Mouse (Mus musculus) myocyte (in vitro differentiated cells): ENCODE data around the gene Gm20388. TPM values are rescaled to one million over a fixed set of nuclear protein-coding genes. Genes with fewer than 3 reads are reported as not detected.
A peak's percentile ranks its signal among the peaks of the same experiment; 100 is the strongest.

Experiments used
- H3K27me3 ChIP-seq: one replicate; pipeline ENCODE4 v1.6.1; 2011; ENCODE audit not compliant: control insufficient read depth, insufficient read depth, insufficient read length
- H3K36me3 ChIP-seq: one replicate; pipeline ENCODE4 v1.6.1; 2011; ENCODE audit not compliant: control insufficient read depth, insufficient read depth
- H3K4me2 ChIP-seq: one replicate; pipeline ENCODE4 v1.6.1; 2011; ENCODE audit warnings: low read depth, control low read depth
- H3K4me3 ChIP-seq: one replicate; pipeline ENCODE4 v1.5.1; 2011; ENCODE audit warnings: mild to moderate bottlenecking, control low read depth, moderate library complexity
- H3K79me2 ChIP-seq: one replicate; pipeline ENCODE4 v1.6.1; 2011; ENCODE audit not compliant: control insufficient read depth, insufficient read depth
- H3ac ChIP-seq: one replicate; pipeline ENCODE4 v1.6.1; 2011; ENCODE audit not compliant: control insufficient read depth, insufficient read length
- CEBPB ChIP-seq: IDR thresholded peaks from 2 replicates; pipeline ENCODE4 v1.6.1; 2011; ENCODE audit warnings: mild to moderate bottlenecking, moderate library complexity; ENCODE audit not compliant: poor library complexity, insufficient read depth, severe bottlenecking
- E2F4 ChIP-seq: IDR thresholded peaks from one replicate; pipeline ENCODE4 v1.6.1; 2011; ENCODE audit warnings: mild to moderate bottlenecking, control low read depth, moderate library complexity; ENCODE audit not compliant: insufficient read depth
- MAX ChIP-seq: IDR thresholded peaks from one replicate; pipeline ENCODE4 v1.6.1; 2011; ENCODE audit warnings: low read depth, mild to moderate bottlenecking, control low read depth
- MYOD1 ChIP-seq, 3 experiments: IDR thresholded peaks; one replicate each; pipeline ENCODE4 v1.6.1; 2011; ENCODE audit warnings: control low read depth in 2 of 3, low read depth in 2 of 3, mild to moderate bottlenecking in 2 of 3, moderate library complexity in 1 of 3; ENCODE audit not compliant: insufficient read length in 2 of 3, control insufficient read depth in 1 of 3
- MYOG ChIP-seq, 3 experiments: IDR thresholded peaks; one replicate each; pipeline ENCODE4 v1.6.1; 2011; ENCODE audit warnings: control low read depth in 2 of 3, low read depth in 2 of 3, mild to moderate bottlenecking in 2 of 3; ENCODE audit not compliant: insufficient read length in 2 of 3, control insufficient read depth in 1 of 3, insufficient read depth in 1 of 3
- POLR2A ChIP-seq: IDR thresholded peaks from one replicate; pipeline ENCODE4 v1.6.1; 2011; ENCODE audit warnings: low read depth, mild to moderate bottlenecking, control low read depth, moderate library complexity; ENCODE audit not compliant: insufficient read length
- POLR2AphosphoS2 ChIP-seq: IDR thresholded peaks from one replicate; pipeline ENCODE4 v1.6.1; 2011; ENCODE audit warnings: low read depth, control low read depth; ENCODE audit not compliant: insufficient read length
- REST ChIP-seq: IDR thresholded peaks from one replicate; pipeline ENCODE4 v1.6.1; 2011; ENCODE audit warnings: mild to moderate bottlenecking, control low read depth, moderate library complexity; ENCODE audit not compliant: insufficient read depth, insufficient read length
- SRF ChIP-seq: IDR thresholded peaks from one replicate; pipeline ENCODE4 v1.6.1; 2011; ENCODE audit warnings: low read depth; ENCODE audit not compliant: control insufficient read depth, insufficient read length
- TCF12 ChIP-seq: IDR thresholded peaks from one replicate; pipeline ENCODE4 v1.6.1; 2011; ENCODE audit warnings: mild to moderate bottlenecking, control low read depth; ENCODE audit not compliant: poor library complexity, insufficient read depth, severe bottlenecking
- TCF3 ChIP-seq: IDR thresholded peaks from one replicate; pipeline ENCODE4 v1.6.1; 2011; ENCODE audit warnings: low read depth, control low read depth; ENCODE audit not compliant: insufficient read length
- USF1 ChIP-seq: IDR thresholded peaks from one replicate; pipeline ENCODE4 v1.6.1; 2011; ENCODE audit warnings: low read depth, mild to moderate bottlenecking, control low read depth, moderate library complexity
- polyA plus RNA-seq: library from polyadenylated mRNA; unstranded; fragments of >200 nt; fragmentation: generic; extraction: Trizol; gene quantifications from one replicate; pipeline ENCODE4 v1.2.1, GENCODE M21; 2012; ENCODE audit warnings: missing spikeins

Gm20388 gene
- polyA plus RNA-seq, 1 experiment = 15.3 TPM

- no peaks in the 10 kb centered on the region for H3K27me3 ChIP-seq
- H3K4me2 ChIP-seq = no peak overlapping the region
- H3ac ChIP-seq = no peak overlapping the region
- H3K36me3 ChIP-seq = no peaks in the 10 kb centered on the region
- H3K79me2 ChIP-seq = peaks cover 80% of the 10 kb centered on the region
- TF ChIP-seq REST = no peak
- TF ChIP-seq E2F4 = no peak
- no peak for TF ChIP-seq TCF12
- no peak for TF ChIP-seq MAX
- TF ChIP-seq SRF = no peak
- no peak for TF ChIP-seq TCF3
- no peak for TF ChIP-seq MYOD1 (IDR thresholded peaks at IDR 0.05; ENCODE audit: control insufficient read depth in 1 of 3, insufficient read length in 2 of 3, low read depth in 2 of 3)
- no peak overlapping the region for H3K4me3 ChIP-seq
These were observed 586.9 kb downstream of the Gm20388 start for GRCm38 (mm10) chr8:120497503-120497946.

GRCm38 (mm10) chr8:120498349-120498831 is 587.7 kb downstream of the Gm20388 start:
- peak overlapping the region; percentile 97 for H3K4me2 ChIP-seq
- H3K27me3 ChIP-seq = no peaks in the 10 kb centered on the region
- H3K79me2 ChIP-seq = peaks cover 78% of the 10 kb centered on the region
- no peak overlapping the region for H3ac ChIP-seq
- no peaks in the 10 kb centered on the region for H3K36me3 ChIP-seq
- peak overlapping the region; percentile 13 for H3K4me3 ChIP-seq
- no peak for TF ChIP-seq TCF3
- no peak for TF ChIP-seq MAX
- no peak for TF ChIP-seq E2F4
- no peak for TF ChIP-seq CEBPB
- TF ChIP-seq POLR2A = no peak
- TF ChIP-seq POLR2AphosphoS2 = no peak
- TF ChIP-seq MYOG (IDR thresholded peaks at IDR 0.05; ENCODE audit: control insufficient read depth in 1 of 3, insufficient read depth in 1 of 3, insufficient read length in 2 of 3, low read depth in 2 of 3) = no peak
- TF ChIP-seq USF1 = no peak
- TF ChIP-seq TCF12 = no peak
- no peak for TF ChIP-seq MYOD1 (IDR thresholded peaks at IDR 0.05; ENCODE audit: control insufficient read depth in 1 of 3, insufficient read length in 2 of 3, low read depth in 2 of 3)
- no peak for TF ChIP-seq REST
- no peak for TF ChIP-seq SRF

GRCm38 (mm10) chr8:120498926-120499605 is 588.4 kb downstream of the Gm20388 start:
- Histone ChIP-seq H3K27me3 (no peaks in the 10 kb centered on the region), H3K4me2 (peak overlapping the region; percentile 97), H3K36me3 (no peaks in the 10 kb centered on the region), H3ac (no peak overlapping the region), H3K79me2 (peaks cover 73% of the 10 kb centered on the region), H3K4me3 (peak overlapping the region; percentile 13)
- TF ChIP-seq SRF (no peak), MYOD1 (IDR thresholded peaks at IDR 0.05; ENCODE audit: control insufficient read depth in 1 of 3, insufficient read length in 2 of 3, low read depth in 2 of 3) (peak in 1 of 3 experiments; percentile 71)

- TF ChIP-seq SRF = no peak
- TF ChIP-seq POLR2A = no peak
- peak in 2 of 3 experiments; percentile 9 to 64 for TF ChIP-seq MYOG (IDR thresholded peaks at IDR 0.05; ENCODE audit: control insufficient read depth in 1 of 3, insufficient read depth in 1 of 3, insufficient read length in 2 of 3, low read depth in 2 of 3)
- peak in 1 of 3 experiments; percentile 63 for TF ChIP-seq MYOD1 (IDR thresholded peaks at IDR 0.05; ENCODE audit: control insufficient read depth in 1 of 3, insufficient read length in 2 of 3, low read depth in 2 of 3)
- no peak for TF ChIP-seq USF1
- no peak for TF ChIP-seq REST
- TF ChIP-seq TCF12 = no peak
- TF ChIP-seq E2F4 = no peak
- no peak for TF ChIP-seq CEBPB
- H3K79me2 ChIP-seq = peaks cover 62% of the 10 kb centered on the region
These were observed 590.1 kb downstream of the Gm20388 start for GRCm38 (mm10) chr8:120500701-120501261.

GRCm38 (mm10) chr8:120501426-120501825 is 590.8 kb downstream of the Gm20388 start:
- H3K27me3 ChIP-seq = no peaks in the 10 kb centered on the region
- no peak overlapping the region for H3ac ChIP-seq
- H3K36me3 ChIP-seq = no peaks in the 10 kb centered on the region
- H3K79me2 ChIP-seq = peaks cover 62% of the 10 kb centered on the region
- TF ChIP-seq TCF3 (no peak), MYOD1 (IDR thresholded peaks at IDR 0.05; ENCODE audit: control insufficient read depth in 1 of 3, insufficient read length in 2 of 3, low read depth in 2 of 3) (no peak), SRF (no peak), USF1 (no peak), MAX (no peak), TCF12 (no peak), POLR2AphosphoS2 (no peak), CEBPB (no peak), REST (no peak), E2F4 (no peak), MYOG (IDR thresholded peaks at IDR 0.05; ENCODE audit: control insufficient read depth in 1 of 3, insufficient read depth in 1 of 3, insufficient read length in 2 of 3, low read depth in 2 of 3) (no peak), POLR2A (no peak)
- no peak overlapping the region for H3K4me3 ChIP-seq
- H3K4me2 ChIP-seq = no peak overlapping the region

More at GRCm38 (mm10) chr8:120500701-120501261, 590.1 kb downstream of the Gm20388 start:
- Histone ChIP-seq H3K4me2 (no peak overlapping the region), H3K4me3 (no peak overlapping the region), H3K36me3 (no peaks in the 10 kb centered on the region), H3K27me3 (no peaks in the 10 kb centered on the region), H3ac (no peak overlapping the region)
